Mouse (Mus musculus) liver, embryonic 11.5 days (tissue): ENCODE data around the gene Gm28048. TPM values are rescaled to one million over a fixed set of nuclear protein-coding genes. Genes with fewer than 3 reads are reported as not detected.

Experiments
- ATAC-seq: fragments of 200-750 bp; cut with Nextera tagmentation; replicated peaks from 2 replicates; pipeline ENCODE4 v1.8.0; 2017; ENCODE audit warnings: moderate number of reproducible peaks, mild to moderate bottlenecking, moderate TSS enrichment, moderate library complexity; ENCODE audit not compliant: low FRiP score
- DNase-seq: peaks from one replicate; pipeline ENCODE4 v3.0.0-alpha.2; 2017; ENCODE audit warnings: low spot score
- H3K27ac ChIP-seq: fragments of 300-500 bp; sonication (generic); 2 replicates; pipeline ENCODE4 v1.5.1; 2014; ENCODE audit warnings: mild to moderate bottlenecking, low read depth, low read length, control low read depth
- H3K27me3 ChIP-seq: fragments of 300-500 bp; sonication (generic); replicated peaks from 2 replicates; pipeline ENCODE4 v1.6.1; 2014; ENCODE audit warnings: low read length, mixed read lengths; ENCODE audit not compliant: control insufficient read depth, insufficient read depth
- H3K36me3 ChIP-seq: fragments of 300-500 bp; sonication (generic); 2 replicates; pipeline ENCODE4 v1.6.1; 2014; ENCODE audit warnings: mild to moderate bottlenecking, low read length, moderate library complexity, mixed read lengths; ENCODE audit not compliant: control insufficient read depth, insufficient read depth
- H3K4me1 ChIP-seq: fragments of 300-500 bp; sonication (generic); replicated peaks from 2 replicates; pipeline ENCODE4 v1.6.1; 2014; ENCODE audit warnings: low read length, mixed read lengths; ENCODE audit not compliant: control insufficient read depth, insufficient read depth
- H3K4me2 ChIP-seq: fragments of 300-500 bp; sonication (generic); 2 replicates; pipeline ENCODE4 v1.6.1; 2014; ENCODE audit warnings: mild to moderate bottlenecking, control low read depth, moderate library complexity
- H3K4me3 ChIP-seq: fragments of 300-500 bp; sonication (generic); 2 replicates; pipeline ENCODE4 v1.5.1; 2014; ENCODE audit warnings: low read depth, low read length, control low read depth
- H3K9ac ChIP-seq: fragments of 300-500 bp; sonication (generic); 2 replicates; pipeline ENCODE4 v1.6.1; 2014; ENCODE audit warnings: low read depth, low read length, control low read depth
- H3K9me3 ChIP-seq: fragments of 300-500 bp; sonication (generic); 2 replicates; pipeline ENCODE4 v1.6.1; 2016; ENCODE audit warnings: low read length, inconsistent platforms, mixed read lengths; ENCODE audit not compliant: control insufficient read depth
- WGBS: fragments of 180-500 bp; shearing (Covaris S2); extraction: QIAGEN DNeasy Blood & Tissue Kit; methylation state at CpG from one replicate; pipeline ENCODE4 v1.1.7; 2014; 5-methylcytosine and 5-hydroxymethylcytosine counted together
- polyA plus RNA-seq: library from polyadenylated mRNA; unstranded; fragments of >200 nt; fragmentation: Nextera tagmentation; extraction: Ambion mirVana; gene quantifications from 2 replicates; pipeline ENCODE4 v1.2.1, GENCODE M21; 2014

Gene Gm28048
- polyA plus RNA-seq, 1 experiment from 2014 or later, result 20.0 TPM

GRCm38 (mm10) chr11:22900041-22900440 lies 81.8 kb downstream of the Gm28048 start:
- ATAC-seq, result no peak
- H3K4me3 ChIP-seq, result no peak overlapping the region

GRCm38 (mm10) chr11:22897642-22898041 lies 84.2 kb downstream of the Gm28048 start:
- H3K36me3 ChIP-seq, result no peaks in the 10 kb centered on the region; the same call in 1 of the 2 replicates
- no peaks in the 10 kb centered on the region for H3K4me1 ChIP-seq
- H3K9me3 ChIP-seq, result no peaks in the 10 kb centered on the region
- no peak overlapping the region for H3K9ac ChIP-seq
- no peak overlapping the region for H3K4me3 ChIP-seq
- 90% methylated on average over 4 of the region's 4 CpGs for WGBS
- H3K4me2 ChIP-seq, result no peak overlapping the region
- H3K27ac ChIP-seq, result no peak overlapping the region
- DNase-seq, result no peak
- ATAC-seq, result no peak
- H3K27me3 ChIP-seq, result no peaks in the 10 kb centered on the region

More at GRCm38 (mm10) chr11:22900041-22900440, 81.8 kb downstream of the Gm28048 start:
- no peaks in the 10 kb centered on the region; the same call in 1 of the 2 replicates for H3K36me3 ChIP-seq
- no peaks in the 10 kb centered on the region for H3K27me3 ChIP-seq
- H3K9ac ChIP-seq, result no peak overlapping the region
- no peaks in the 10 kb centered on the region for H3K4me1 ChIP-seq
- no peak overlapping the region for H3K27ac ChIP-seq
- no peak for DNase-seq
- H3K4me2 ChIP-seq, result no peak overlapping the region
- H3K9me3 ChIP-seq, result no peaks in the 10 kb centered on the region
- 60% methylated on average over 3 of the region's 3 CpGs for WGBS

- Histone ChIP-seq H3K36me3 (no peaks in the 10 kb centered on the region; the same call in 1 of the 2 replicates), H3K9me3 (no peaks in the 10 kb centered on the region), H3K27me3 (no peaks in the 10 kb centered on the region), H3K4me2 (no peak overlapping the region), H3K4me3 (no peak overlapping the region), H3K4me1 (no peaks in the 10 kb centered on the region), H3K9ac (no peak overlapping the region), H3K27ac (no peak overlapping the region)
- 84% methylated on average over 4 of the region's 4 CpGs for WGBS
- ATAC-seq, result no peak
- DNase-seq, result no peak
These were observed 84.8 kb downstream of the Gm28048 start for GRCm38 (mm10) chr11:22897127-22897526.

GRCm38 (mm10) chr11:22893075-22893474 lies 88.8 kb downstream of the Gm28048 start:
- Histone ChIP-seq H3K36me3 (no peaks in the 10 kb centered on the region), H3K4me3 (no peak overlapping the region), H3K27me3 (no peaks in the 10 kb centered on the region), H3K9ac (no peak overlapping the region), H3K4me2 (no peak overlapping the region), H3K27ac (no peak overlapping the region), H3K9me3 (no peaks in the 10 kb centered on the region), H3K4me1 (no peaks in the 10 kb centered on the region)
- DNase-seq (no peak), ATAC-seq (no peak)
- WGBS, result 79% methylated on average over 3 of the region's 3 CpGs

- ATAC-seq, result no peak
- H3K4me1 ChIP-seq, result no peaks in the 10 kb centered on the region
- 78% methylated on average over 6 of the region's 6 CpGs for WGBS
These were observed 89.4 kb downstream of the Gm28048 start for GRCm38 (mm10) chr11:22892466-22892865.

GRCm38 (mm10) chr11:22891876-22892275 lies 90.0 kb downstream of the Gm28048 start:
- 75% methylated on average over 7 of the region's 7 CpGs for WGBS
- H3K27me3 ChIP-seq, result no peaks in the 10 kb centered on the region

More at GRCm38 (mm10) chr11:22892466-22892865, 89.4 kb downstream of the Gm28048 start:
- no peak for DNase-seq
- H3K9me3 ChIP-seq, result no peaks in the 10 kb centered on the region
- H3K36me3 ChIP-seq, result no peaks in the 10 kb centered on the region
- no peak overlapping the region for H3K4me2 ChIP-seq
- H3K27me3 ChIP-seq, result no peaks in the 10 kb centered on the region
- H3K27ac ChIP-seq, result no peak overlapping the region
- H3K9ac ChIP-seq, result no peak overlapping the region
- no peak overlapping the region for H3K4me3 ChIP-seq

GRCm38 (mm10) chr11:22891242-22891641 lies 90.6 kb downstream of the Gm28048 start:
- H3K27me3 ChIP-seq, result no peaks in the 10 kb centered on the region
- 57% methylated on average over 9 of the region's 9 CpGs for WGBS
- H3K4me2 ChIP-seq, result no peak overlapping the region
- H3K27ac ChIP-seq, result no peak overlapping the region
- no peaks in the 10 kb centered on the region for H3K4me1 ChIP-seq
- no peaks in the 10 kb centered on the region for H3K36me3 ChIP-seq
- H3K4me3 ChIP-seq, result no peak overlapping the region
- DNase-seq, result no peak
- no peak overlapping the region for H3K9ac ChIP-seq
- ATAC-seq, result no peak
- no peaks in the 10 kb centered on the region for H3K9me3 ChIP-seq

More at GRCm38 (mm10) chr11:22891876-22892275, 90.0 kb downstream of the Gm28048 start:
- H3K27ac ChIP-seq, result no peak overlapping the region
- no peaks in the 10 kb centered on the region for H3K36me3 ChIP-seq
- no peak overlapping the region for H3K9ac ChIP-seq
- ATAC-seq, result no peak
- no peak overlapping the region for H3K4me2 ChIP-seq
- DNase-seq, result no peak
- H3K4me3 ChIP-seq, result no peak overlapping the region
- no peaks in the 10 kb centered on the region for H3K4me1 ChIP-seq
- H3K9me3 ChIP-seq, result no peaks in the 10 kb centered on the region

GRCm38 (mm10) chr11:22889224-22889623 lies 92.7 kb downstream of the Gm28048 start:
- DNase-seq, result no peak
- Histone ChIP-seq H3K27ac (no peak overlapping the region), H3K9me3 (no peaks in the 10 kb centered on the region), H3K9ac (no peak overlapping the region), H3K27me3 (no peaks in the 10 kb centered on the region), H3K4me2 (no peak overlapping the region), H3K36me3 (no peaks in the 10 kb centered on the region), H3K4me1 (no peaks in the 10 kb centered on the region), H3K4me3 (no peak overlapping the region)
- ATAC-seq, result no peak
- 89% methylated on average over 3 of the region's 3 CpGs for WGBS

GRCm38 (mm10) chr11:22886991-22887390 lies 94.9 kb downstream of the Gm28048 start:
- Histone ChIP-seq H3K9ac (no peak overlapping the region), H3K27me3 (no peaks in the 10 kb centered on the region), H3K4me1 (no peaks in the 10 kb centered on the region), H3K4me3 (no peak overlapping the region), H3K27ac (no peak overlapping the region), H3K4me2 (no peak overlapping the region), H3K36me3 (no peaks in the 10 kb centered on the region), H3K9me3 (no peaks in the 10 kb centered on the region)
- WGBS, result 95% methylated on average over 4 of the region's 4 CpGs
- DNase-seq (no peak), ATAC-seq (no peak)
